Mouse (Mus musculus) MEL (cell line): ENCODE data around the gene Nip7.

Experiments used
- BHLHE40 ChIP-seq: IDR thresholded peaks from 2 replicates; pipeline ENCODE4 v1.6.1; 2012; ENCODE audit warnings: low read depth, mild to moderate bottlenecking, inconsistent platforms, low read length, improper control_type of control experiment, borderline replicate concordance
- CHD2 ChIP-seq: IDR thresholded peaks from 2 replicates; pipeline ENCODE4 v1.6.1; 2011; ENCODE audit warnings: low read length, improper control_type of control experiment
- CTCF ChIP-seq, 3 experiments: IDR thresholded peaks in 2 of 3; conservative IDR thresholded peaks in 1 of 3; 2 replicates each; pipeline ENCODE4 v1.5.1; 2011 to 2012; ENCODE audit warnings: low read length in 3 of 3, low read depth in 2 of 3, mild to moderate bottlenecking in 2 of 3, improper control_type of control experiment in 1 of 3, inconsistent platforms in 1 of 3, mixed read lengths in 1 of 3, moderate library complexity in 1 of 3; ENCODE audit not compliant: control insufficient read depth in 1 of 3, insufficient read depth in 1 of 3, poor library complexity in 1 of 3, severe bottlenecking in 1 of 3
- GATA1 ChIP-seq: IDR thresholded peaks from 2 replicates; pipeline ENCODE4 v1.6.1; 2011; ENCODE audit warnings: low read depth, low read length, improper control_type of control experiment
- MAX ChIP-seq: IDR thresholded peaks from 2 replicates; pipeline ENCODE4 v1.6.1; 2011; ENCODE audit warnings: low read length, improper control_type of control experiment
- MXI1 ChIP-seq: IDR thresholded peaks from 2 replicates; pipeline ENCODE4 v1.6.1; 2011; ENCODE audit warnings: mild to moderate bottlenecking, low read depth, low read length, improper control_type of control experiment
- MYC ChIP-seq: IDR thresholded peaks from 2 replicates; pipeline ENCODE4 v1.6.1; 2011; ENCODE audit warnings: low read depth, mild to moderate bottlenecking, low read length, improper control_type of control experiment, moderate library complexity
- POLR2A ChIP-seq, 2 experiments: IDR thresholded peaks; 2 replicates each; pipeline ENCODE4 v1.6.1; 2011 to 2012; ENCODE audit warnings: low read length in 2 of 2, mild to moderate bottlenecking in 2 of 2, control low read depth in 1 of 2, improper control_type of control experiment in 1 of 2, low read depth in 1 of 2, moderate library complexity in 1 of 2; ENCODE audit not compliant: control insufficient read depth in 1 of 2, insufficient read depth in 1 of 2, poor library complexity in 1 of 2
- RCOR1 ChIP-seq: IDR thresholded peaks from 2 replicates; pipeline ENCODE4 v1.6.1; 2012; ENCODE audit warnings: low read depth, mild to moderate bottlenecking, inconsistent platforms, low read length, improper control_type of control experiment
- TAL1 ChIP-seq: IDR thresholded peaks from 2 replicates; pipeline ENCODE4 v1.6.1; 2012; ENCODE audit warnings: mild to moderate bottlenecking, inconsistent platforms, low read length, moderate library complexity, mixed read lengths
- TBP ChIP-seq: IDR thresholded peaks from 2 replicates; pipeline ENCODE4 v1.8.0; 2011; ENCODE audit warnings: low read depth, low read length, improper control_type of control experiment
- TCF12 ChIP-seq: IDR thresholded peaks from 2 replicates; pipeline ENCODE4 v1.6.1; 2014; ENCODE audit warnings: low read depth, mild to moderate bottlenecking, inconsistent platforms, low read length, improper control_type of control experiment, moderate library complexity

GRCm38 (mm10) chr8:107090531-107090930, 33.9 kb downstream of the Nip7 start:
- TF ChIP-seq TAL1 (no peak), GATA1 (no peak), TBP (no peak), CTCF (IDR thresholded peaks at IDR 0.05 in 2 of 3, conservative IDR thresholded peaks at IDR 0.05 in 1 of 3; ENCODE audit: control insufficient read depth in 1 of 3, insufficient read depth in 1 of 3, low read depth in 2 of 3, low read length in 3 of 3, poor library complexity in 1 of 3, severe bottlenecking in 1 of 3) (no peak), RCOR1 (no peak), CHD2 (no peak), POLR2A (IDR thresholded peaks at IDR 0.05; ENCODE audit: control insufficient read depth in 1 of 2, insufficient read depth in 1 of 2, low read depth in 1 of 2, low read length in 2 of 2, poor library complexity in 1 of 2) (no peak), MAX (no peak), BHLHE40 (no peak), MXI1 (no peak), MYC (no peak), TCF12 (no peak)
